Mouse (Mus musculus) lung, postnatal 10 days (tissue): ENCODE data around the gene Ccdc162.
A peak's percentile ranks its signal among the peaks of the same experiment; 100 is the strongest.
"Not testable (repeated sequence)": the region's sequence is repeated elsewhere in the genome, so short reads cannot be mapped to it uniquely, and the experiment has no call there.

Source experiments
- DNase-seq: peaks from one replicate; pipeline ENCODE4 v3.0.0; 2021

The Ccdc162 gene

DNA sequence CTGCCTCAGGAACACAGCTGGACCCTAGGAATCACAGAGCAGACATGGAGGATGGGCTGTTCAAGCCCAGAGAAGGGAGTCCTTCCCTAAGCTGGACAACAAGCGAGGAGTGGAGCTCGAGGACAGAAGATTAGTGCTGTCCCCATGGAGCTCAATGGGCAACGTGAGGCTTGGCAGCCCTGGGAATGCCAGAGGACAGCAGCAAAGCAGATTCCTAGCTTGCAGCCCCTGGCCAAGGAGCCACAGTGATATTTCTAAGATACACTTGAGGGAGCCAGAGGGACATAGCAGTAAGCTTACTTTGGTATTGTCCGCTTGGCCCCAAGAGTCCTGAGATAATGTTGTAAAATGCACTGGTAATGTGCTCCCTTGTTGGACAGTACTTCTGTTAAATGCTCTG is 25.5 kb downstream of the Ccdc162 start:
- DNase-seq: no peak

DNA sequence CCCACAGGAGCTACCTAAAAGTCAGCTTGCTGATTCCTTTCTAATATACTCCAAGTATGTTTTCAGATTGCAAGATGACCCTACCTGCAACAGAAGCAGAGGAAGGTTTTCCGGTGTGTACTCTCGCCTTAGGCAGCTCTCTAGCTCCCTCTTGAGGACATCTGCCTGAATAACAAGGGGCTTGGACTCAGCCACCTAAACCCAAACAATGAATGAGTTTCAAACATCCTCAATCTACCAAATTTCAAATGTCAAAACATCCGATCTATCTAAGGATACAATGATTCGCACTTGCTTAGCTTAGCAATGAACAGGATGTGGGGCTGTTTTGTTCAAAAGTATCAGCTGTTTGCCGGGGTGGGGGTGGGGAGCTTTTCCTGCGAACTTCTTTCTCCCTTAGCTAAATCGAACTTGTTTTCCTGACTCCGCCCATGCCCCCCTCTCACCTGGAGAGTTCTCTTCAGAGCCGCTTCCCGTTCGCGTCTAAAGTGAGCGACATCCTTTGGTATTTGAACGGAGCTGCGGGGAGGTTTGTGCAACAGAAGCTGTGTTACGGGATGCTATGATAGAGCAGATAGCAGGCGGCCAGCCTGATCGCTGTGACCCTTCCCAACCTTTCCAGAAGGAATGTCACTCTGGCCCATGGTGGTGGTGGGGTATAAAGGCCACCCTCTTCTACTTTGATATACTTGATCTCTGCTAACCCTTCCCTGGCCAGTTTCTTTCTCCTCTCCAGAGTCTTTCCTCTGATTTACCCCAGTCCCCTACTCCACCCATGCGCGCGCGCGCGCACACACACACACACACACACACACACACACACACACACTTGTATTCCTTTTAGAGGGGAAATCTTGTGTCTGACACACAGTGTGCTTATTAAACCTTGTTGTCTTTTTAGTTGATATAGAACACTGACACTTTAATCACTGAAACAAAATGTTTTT is 26.2 kb downstream of the Ccdc162 start:
- DNase-seq: peak; percentile 75

DNA sequence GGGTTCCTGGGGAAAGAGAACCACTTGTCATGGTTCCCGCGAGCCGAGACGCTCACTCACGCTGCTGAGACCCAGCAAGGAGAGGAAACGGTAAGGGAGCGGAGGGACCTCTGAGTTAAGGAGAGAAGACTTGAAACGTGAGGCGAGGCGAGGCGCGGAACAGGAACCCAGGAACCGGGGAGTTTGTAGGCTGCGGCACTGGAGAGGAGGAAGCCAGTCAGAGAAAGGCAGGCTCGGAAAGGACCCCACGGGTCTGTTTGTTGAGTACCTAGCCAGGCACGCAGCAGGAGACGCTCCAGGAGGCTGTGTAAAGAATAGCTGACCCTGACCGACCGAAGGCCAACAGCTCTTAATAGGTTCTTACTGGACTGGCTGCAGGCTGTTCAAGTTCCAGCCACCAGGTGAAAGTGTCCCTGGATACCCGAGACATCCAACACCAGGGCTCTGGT is 31.9 kb downstream of the Ccdc162 start:
- peak; percentile 51 for DNase-seq

DNA sequence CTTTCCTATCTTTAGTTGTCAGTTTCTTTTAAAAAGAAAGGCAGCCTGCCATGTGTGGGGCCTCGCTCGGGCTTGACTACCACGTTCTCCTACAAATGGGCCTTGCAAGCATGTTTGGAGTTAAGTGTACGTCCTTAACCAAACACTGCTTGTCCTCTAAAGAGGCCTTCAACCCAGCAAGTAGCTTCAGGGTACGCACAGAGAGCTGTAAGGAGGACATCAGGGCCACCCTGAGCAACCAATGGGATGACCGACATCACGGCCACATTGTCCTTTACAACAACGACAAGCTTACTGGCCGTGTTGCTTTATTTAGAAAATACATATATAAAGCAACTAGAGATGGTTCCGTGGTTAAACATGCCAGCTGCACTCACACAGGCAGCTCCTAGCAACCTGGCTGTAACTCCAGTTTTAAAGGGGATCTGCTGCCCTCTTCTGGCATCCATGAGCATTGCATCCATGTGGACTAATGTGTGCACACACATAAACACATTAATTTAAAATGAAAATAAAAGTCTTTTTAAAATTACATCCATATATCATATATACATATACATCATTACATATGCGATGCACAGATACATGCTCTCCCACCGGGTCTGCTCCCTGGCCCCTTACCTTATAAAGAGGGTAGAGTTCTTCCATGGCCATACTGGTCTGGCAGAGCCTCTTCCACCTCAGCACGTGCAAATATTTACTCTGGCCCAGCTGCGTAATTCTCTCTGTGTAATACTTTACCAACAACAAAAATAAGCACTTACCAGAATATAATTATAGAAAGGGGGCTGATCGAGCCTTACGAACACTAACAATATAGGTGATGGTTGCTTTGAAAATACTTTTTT is 33.7 kb downstream of the Ccdc162 start:
- peak; percentile 90 for DNase-seq

DNA sequence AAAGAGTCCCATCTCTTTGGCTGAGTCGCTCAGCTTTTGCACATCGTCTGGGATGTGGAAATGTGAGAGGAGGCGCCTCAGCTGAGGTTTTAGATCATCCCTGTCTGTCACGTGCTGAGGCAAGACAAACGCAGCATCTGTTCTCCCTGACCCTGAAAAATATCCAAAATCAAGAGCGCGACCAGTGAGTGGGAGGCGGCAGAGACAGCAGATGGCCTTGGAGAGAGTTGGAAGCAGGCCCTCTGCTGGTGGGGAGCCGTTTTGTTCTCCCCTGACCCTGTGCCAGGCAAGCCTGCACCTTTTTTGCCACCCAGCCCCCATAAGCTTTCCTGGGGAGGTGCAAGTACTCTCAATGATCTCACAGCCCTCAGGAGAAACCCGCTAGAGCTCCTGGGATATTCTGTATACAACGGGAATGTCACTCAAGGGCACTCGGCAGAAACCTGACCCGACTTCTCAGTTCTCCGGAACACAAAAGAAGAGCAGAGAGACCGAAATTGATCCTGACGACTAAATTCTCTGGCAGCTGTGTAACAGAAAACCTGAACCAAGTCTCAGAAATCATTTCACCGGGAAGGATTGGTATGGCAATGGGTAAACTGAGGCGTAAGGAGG is 37.6 kb downstream of the Ccdc162 start:
- DNase-seq: peak; percentile 80

DNA sequence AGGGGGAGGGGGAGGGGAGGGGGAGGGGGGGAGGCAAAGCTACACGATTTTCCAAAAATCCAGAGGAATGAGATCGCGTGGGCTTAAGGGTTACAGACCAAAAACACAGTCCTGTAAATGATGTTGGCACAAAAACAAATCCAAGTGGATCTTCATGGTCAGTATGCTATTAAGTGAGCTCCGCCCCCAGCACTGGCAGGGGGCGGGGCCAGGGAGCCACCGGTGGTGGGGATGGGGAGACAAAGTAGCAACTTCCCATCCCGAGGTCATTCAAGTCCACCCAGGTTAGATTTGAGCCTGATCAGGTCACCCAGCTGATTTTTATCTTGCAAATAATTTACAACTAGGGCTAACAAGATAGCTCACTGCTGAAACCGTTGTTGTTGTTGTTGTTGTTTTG is 39.0 kb downstream of the Ccdc162 start:
- no peak for DNase-seq

DNA sequence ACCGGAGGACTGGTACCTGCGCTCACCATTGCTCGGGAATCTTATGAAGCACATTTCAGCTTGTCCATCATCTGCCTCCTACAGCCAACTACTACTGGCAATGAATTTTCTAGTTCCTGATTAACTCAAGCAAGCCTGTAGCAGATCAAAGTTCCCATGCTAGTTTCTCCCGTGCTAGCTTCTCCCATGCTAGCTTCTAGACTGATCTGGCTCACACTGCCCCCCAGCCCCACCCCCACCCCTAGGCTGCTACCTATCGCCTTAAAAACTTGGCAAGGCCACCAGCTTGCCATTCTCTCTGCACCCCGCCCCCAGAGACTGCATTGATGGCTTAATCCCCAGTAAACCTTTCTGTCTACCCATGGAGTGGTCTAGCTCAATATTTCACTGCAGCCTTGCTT is 39.8 kb downstream of the Ccdc162 start:
- no peak for DNase-seq

DNA sequence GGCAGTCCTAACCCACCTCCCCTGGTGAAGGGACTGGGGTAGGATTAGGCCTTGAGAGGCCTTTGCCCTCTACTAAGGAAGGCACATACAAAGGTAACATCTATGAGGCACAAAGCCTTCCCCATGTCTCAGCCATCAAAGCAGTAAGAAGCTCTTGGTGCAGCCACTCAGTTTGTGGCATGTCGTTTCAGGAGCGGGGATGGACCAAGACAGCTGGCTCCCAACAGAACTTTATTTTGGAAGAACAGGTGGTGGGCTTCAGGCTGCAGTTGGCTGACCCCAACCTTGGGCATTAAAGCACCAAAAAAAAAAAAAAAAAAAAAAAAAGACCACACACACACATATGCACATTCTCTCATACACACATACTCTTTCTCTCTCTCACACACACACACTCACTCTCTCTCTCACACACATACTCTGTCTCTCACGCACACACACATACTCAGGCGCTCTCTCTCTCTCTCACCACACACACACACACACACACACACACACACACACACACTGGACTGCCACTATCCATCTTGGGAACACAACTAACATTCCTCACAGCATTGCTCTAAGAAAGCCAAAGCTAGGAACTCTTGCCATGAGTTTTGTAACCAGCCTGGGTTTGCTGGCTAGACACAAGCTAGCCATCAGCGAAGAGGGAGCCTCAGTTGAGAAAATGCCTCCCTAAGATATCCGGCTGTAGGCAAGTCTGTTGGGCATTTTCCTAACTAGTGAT is 40.4 kb downstream of the Ccdc162 start:
- DNase-seq: peak; percentile 58

DNA sequence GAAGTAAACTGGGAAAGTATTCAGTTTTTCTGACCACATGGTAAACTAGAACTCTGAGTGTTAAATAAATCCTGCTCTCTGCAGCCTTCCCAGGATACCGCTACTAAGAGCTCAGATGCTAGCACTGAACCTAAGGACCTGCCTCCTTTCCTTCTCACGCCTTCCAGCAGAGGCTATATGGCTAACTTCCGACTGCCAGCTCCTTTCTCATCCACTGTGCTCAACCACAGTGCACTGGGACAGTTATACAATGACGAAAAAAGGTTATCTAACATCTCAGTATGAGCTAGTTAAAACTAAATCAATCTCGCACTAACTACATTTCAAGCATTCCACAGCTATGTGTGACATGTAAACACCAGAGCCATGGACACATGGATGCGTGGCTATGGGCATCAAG is 41.2 kb downstream of the Ccdc162 start:
- DNase-seq: no peak

DNA sequence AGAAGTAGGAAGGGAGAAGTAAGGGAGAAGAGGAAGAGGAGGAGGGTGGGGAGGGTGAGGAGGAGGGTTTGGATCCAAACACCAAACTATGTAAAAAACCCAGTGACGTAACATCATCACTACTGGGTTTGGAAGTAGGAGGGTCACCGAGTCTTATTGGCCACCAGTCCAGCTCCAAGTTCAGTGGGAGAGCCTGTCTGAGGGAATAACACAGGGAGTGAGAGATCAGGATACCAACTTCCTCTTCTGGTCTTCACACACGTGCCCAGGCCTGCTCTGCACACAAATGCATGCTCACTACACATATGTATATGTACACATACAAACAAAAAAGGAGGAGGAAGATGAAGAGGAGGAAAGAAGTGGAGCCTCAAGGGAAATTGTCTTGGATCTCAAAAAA is 42.1 kb downstream of the Ccdc162 start:
- DNase-seq: peak; percentile 30

DNA sequence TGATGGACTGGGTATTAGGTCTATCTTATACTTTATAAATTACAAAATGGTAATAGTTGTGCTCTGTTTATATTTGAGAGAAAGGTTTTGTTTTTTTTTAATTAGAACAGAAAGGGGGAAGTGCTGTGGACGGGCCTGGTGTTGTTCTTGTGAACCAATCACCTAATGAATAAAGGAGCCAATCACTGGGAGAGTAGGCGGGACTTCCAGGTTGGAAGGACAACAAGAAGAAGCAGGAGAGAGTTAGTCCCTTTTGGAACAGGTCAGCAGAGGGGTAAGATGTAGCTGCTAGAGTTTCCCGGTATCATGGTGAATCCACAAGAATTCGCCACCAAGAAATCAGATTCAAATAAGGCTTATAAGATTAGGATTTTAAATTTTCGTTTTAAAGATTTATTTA is 46.2 kb downstream of the Ccdc162 start:
- no peak for DNase-seq

DNA sequence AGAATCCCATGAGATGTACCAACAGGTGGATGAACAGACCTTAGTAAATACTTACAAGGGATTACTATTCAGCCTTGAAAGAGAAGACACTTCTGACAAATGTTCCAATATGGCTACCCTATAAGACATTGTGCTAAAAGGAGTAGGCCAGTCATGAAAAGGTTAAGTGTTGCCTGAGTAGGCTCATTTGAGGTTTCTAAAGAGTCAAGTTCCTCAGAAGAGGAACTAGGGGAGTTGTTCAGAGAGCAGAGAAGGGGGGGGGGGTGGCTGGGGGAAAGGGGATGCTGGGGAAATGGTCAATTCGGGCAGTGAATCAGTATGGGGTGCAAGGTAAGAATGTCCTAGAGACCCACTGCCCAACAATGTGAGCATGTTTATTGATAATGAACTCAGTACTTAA is 50.9 kb downstream of the Ccdc162 start:
- no peak for DNase-seq

DNA sequence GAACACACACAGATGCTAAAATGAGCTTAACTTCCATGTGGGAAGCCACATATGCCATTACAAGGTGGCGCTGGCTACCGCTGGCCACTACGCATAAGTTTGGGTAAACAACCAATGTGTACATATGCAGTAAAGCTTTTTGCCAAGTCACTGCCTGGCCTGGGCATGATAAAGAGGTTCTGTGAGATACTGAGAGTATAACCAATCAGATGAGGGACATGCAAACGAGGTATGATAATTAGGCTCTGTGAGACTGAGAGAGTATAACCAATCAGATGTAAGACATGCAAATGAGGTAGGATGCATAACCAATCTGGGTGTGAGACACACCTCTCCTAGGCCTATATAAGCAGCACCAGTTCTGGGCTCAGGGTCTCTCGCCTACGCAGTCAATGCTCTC is 56.8 kb downstream of the Ccdc162 start:
- not testable (repeated sequence) for DNase-seq

DNA sequence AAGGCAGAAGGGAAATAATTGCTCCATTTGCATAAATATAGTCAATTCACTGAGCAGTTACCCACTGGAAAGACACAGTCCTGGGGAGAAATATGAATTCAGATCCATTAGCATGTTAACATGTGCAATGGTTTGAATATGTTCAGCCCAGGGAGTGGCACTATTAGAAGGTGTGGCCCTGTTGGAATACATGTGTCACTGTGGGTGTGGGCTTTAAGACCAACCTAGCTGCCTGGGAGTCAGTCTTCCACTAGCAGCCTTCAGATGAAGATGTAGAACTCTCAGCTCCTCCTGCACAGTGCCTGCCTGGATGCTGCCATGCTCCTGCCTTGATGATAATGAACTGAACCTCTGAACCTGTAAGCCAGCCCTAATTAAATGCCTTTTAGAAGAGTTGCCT is 60.8 kb downstream of the Ccdc162 start:
- DNase-seq: not testable (repeated sequence)

DNA sequence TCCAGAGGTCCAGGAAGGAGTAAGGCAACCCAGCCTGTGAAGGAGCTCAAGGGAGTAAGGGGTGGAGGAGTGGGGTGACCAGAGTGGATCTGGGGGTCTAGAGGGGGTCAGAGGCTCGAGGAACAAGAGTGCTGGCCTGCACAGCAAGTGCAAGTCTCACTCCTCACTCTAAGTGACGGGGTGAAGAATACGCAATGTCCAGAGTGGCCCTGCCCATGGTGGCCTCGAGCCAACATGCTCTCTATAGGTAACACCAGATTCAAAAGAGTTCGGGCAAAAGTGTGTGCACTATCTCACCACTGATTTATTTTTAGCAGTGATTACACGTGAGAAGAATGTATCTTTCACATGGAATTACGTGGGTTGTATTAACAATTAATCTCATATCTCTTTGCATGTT is 63.4 kb downstream of the Ccdc162 start:
- DNase-seq: no peak

DNA sequence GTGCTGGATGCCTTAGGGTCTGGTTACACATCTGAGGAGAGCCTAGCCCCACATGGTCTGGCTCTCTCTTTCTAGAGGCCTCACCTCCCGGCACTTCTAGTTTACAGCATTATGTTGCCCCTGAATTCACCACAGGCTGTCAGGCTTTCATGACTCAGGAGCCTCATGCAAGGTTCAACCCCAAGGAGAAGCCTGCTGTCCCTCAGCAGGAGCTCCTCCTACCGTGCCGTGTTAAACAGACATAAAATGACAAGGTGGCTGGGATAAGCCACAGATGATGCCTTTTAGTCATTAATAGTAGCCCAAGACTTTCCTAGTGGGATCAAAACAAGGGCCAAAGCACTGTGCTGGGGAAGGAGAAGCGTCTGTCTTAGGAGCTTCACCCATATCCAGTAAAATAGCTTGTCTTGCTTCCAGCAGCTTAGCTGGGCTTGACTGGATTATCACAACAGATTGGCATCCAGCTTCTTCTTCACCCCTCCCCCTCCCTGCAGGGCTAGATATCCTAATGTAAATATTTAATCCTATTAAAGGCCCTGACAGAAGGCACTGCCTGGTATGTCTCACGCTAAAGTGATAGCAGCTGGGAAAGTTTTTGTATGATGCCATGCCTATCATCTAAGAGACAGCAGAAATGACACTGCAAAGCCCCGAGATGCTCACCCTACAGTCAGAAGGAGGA is 64.2 kb downstream of the Ccdc162 start:
- DNase-seq: peak; percentile 70

DNA sequence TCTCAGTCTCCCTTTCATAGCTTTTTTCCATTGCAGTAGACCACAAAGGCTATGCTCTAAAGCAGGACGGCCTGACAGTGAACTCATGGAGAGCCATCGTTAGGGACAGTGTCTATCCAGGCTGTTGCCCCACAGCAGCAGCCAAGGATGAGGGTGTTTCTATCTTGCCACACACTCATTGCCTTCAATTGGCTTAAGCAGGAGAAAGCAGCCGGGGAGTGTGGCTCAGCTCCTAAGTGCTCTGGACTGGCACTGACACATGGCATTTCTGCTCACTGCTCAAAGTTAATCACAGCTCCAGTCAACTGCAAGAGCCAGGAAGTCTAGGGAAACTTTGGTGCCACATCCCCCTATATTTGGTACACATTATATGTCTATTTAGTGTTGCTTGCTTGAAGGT is 64.9 kb downstream of the Ccdc162 start:
- DNase-seq: no peak

DNA sequence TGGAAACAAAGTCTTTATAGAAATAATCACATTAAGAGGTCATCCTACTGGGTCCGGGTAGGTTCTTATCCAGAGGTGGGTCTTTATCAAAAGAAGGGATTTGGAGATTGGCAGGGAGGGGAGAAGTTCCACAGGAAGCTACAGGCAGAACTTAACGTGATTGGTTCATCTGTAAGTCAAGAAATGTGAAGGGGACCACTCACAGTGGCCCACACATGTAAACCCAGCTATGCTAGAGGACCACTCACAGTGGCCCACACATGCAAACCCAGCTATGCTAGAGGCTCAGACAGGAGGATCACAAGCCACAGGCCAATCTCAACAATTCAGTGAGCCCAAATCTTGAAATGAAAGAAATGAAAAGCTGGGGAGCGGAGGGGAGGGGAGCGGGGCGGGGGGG is 67.2 kb downstream of the Ccdc162 start:
- no peak for DNase-seq

DNA sequence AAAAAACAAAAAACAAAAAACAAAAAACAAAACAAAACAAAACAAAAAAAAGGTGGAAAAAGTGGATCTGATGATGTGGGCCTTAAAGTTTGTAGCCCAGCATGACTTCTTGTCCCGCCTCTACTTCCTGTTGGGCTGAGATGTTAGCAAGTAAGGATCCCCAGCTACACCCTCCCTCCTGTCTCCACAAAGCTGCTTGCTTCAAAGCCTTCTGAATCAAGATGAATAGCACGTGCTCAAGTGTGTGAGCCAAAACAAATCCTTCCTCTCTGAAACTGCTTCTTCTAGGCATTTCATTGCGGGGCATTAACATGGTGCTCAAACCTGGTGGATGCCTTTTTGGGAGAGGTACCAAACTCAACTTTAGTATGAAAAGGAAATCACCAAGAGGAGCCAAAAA is 77.7 kb downstream of the Ccdc162 start:
- no peak for DNase-seq

DNA sequence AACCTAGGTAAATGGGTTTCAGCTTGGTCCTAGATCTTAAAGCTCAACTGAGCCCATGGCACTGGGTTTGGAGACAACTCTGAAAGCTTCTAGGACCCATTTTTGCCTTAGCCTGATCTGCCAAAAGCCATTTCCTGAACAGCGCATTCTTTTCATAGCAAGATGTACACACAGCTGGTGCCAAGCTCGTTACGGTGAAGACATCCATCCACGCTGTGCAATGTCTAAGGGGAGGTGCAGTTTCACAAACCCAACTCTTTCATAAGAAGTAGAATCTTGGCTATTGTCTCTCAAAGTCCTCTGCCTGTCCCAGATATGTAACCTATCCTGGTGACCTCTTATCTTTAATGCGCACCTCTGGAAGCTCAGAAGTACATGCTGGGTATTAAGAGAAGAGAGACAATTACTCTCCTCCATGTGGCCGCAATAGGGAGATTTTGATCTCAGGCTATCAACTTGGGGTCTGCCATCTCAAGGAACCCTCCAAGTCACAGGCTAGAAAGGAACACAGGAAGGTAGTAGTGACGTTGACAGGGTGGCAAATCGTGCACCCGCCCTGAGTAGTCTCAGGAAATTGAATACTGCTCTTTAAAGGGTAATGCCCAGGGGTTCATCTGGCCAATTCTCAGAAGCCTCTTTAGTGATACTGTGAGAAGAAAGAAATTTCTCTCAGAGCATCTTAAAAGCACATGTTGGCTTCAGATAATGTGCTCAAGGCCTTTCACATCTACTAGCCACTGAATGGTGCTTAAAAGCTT is 81.0 kb downstream of the Ccdc162 start:
- peak; percentile 31 for DNase-seq

DNA sequence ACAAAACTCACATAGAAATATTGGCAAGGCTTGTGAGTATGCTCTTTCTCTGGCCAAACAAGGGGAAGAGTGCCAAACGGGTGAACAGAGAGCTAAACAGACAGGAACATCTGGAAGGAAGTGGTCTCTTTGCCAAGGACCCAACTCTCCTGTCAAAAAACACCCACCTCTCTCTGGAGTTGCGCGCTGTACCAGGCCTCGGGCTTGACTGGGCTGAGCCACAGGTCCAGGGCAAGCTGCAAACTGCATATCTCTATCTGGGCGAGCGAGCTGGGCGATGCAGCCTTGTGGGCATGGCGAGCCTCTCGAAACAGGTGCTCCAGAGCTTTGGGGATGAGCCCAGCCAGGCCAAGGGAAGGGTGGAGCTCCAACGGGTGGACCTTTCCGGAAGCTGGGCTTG is 82.6 kb downstream of the Ccdc162 start:
- DNase-seq: peak; percentile 18
